Mouse (Mus musculus) limb, embryonic 15.5 days (tissue): ENCODE data around the gene Twist2. TPM values are rescaled to one million over a fixed set of nuclear protein-coding genes. Genes with fewer than 3 reads are reported as not detected.

ENCODE experiments used
- ATAC-seq: fragments of 200-750 bp; cut with Nextera tagmentation; 2 replicates; pipeline ENCODE4 v1.8.0; 2017; ENCODE audit warnings: low read depth, moderate TSS enrichment; ENCODE audit not compliant: insufficient number of reproducible peaks, low FRiP score, low TSS enrichment
- H3K27ac ChIP-seq: fragments of 300-500 bp; sonication (generic); 2 replicates; pipeline ENCODE4 v1.5.1; 2015; ENCODE audit warnings: moderate library complexity, mild to moderate bottlenecking, inconsistent platforms
- H3K27me3 ChIP-seq: fragments of 300-500 bp; sonication (generic); 2 replicates; pipeline ENCODE4 v1.6.1; 2015; ENCODE audit warnings: inconsistent platforms
- H3K36me3 ChIP-seq: fragments of 300-500 bp; sonication (generic); 2 replicates; pipeline ENCODE4 v1.6.1; 2015; ENCODE audit warnings: inconsistent platforms
- H3K4me1 ChIP-seq: fragments of 300-500 bp; sonication (generic); 2 replicates; pipeline ENCODE4 v1.6.1; 2015; ENCODE audit warnings: inconsistent platforms
- H3K4me2 ChIP-seq: fragments of 300-500 bp; sonication (generic); 2 replicates; pipeline ENCODE4 v1.6.1; 2015; ENCODE audit warnings: mild to moderate bottlenecking, inconsistent platforms
- H3K4me3 ChIP-seq: fragments of 300-500 bp; sonication (generic); 2 replicates; pipeline ENCODE4 v1.5.1; 2015; ENCODE audit warnings: mild to moderate bottlenecking, inconsistent platforms
- H3K9ac ChIP-seq: fragments of 300-500 bp; sonication (generic); 2 replicates; pipeline ENCODE4 v1.6.1; 2015; ENCODE audit warnings: inconsistent platforms
- H3K9me3 ChIP-seq: fragments of 300-500 bp; sonication (generic); 2 replicates; pipeline ENCODE4 v1.6.1; 2016; ENCODE audit warnings: inconsistent platforms
- WGBS: fragments of 180-500 bp; shearing (Covaris S2); methylation state at CpG from one replicate; pipeline ENCODE4 v1.1.7; 2015; 5-methylcytosine and 5-hydroxymethylcytosine counted together
- polyA plus RNA-seq: library from polyadenylated mRNA; unstranded; fragments of >200 nt; fragmentation: Nextera tagmentation; extraction: Ambion mirVana; gene quantifications from 2 replicates; pipeline ENCODE4 v1.2.1, GENCODE M21; 2015

The Twist2 gene
- polyA plus RNA-seq, 1 experiment from 2014 or later, result 71.2 TPM

- Histone ChIP-seq H3K27ac (no peak overlapping the region), H3K4me2 (no peak overlapping the region), H3K9me3 (no peaks in the 10 kb centered on the region), H3K9ac (no peak overlapping the region), H3K4me3 (no peak overlapping the region), H3K36me3 (no peaks in the 10 kb centered on the region), H3K4me1 (peaks cover 36% of the 10 kb centered on the region), H3K27me3 (no peaks in the 10 kb centered on the region)
- WGBS, result 58% methylated on average over 10 of the region's 10 CpGs
- ATAC-seq, result no peak
Observed at GRCm38 (mm10) chr1:91820531-91820930, 19.3 kb downstream of the Twist2 start.

GRCm38 (mm10) chr1:91822316-91822824, 21.1 kb downstream of the Twist2 start:
- Histone ChIP-seq H3K4me2 (no peak overlapping the region), H3K9me3 (no peaks in the 10 kb centered on the region), H3K4me3 (no peak overlapping the region), H3K4me1 (peaks cover 38% of the 10 kb centered on the region), H3K27me3 (no peaks in the 10 kb centered on the region), H3K27ac (no peak overlapping the region), H3K9ac (no peak overlapping the region), H3K36me3 (no peaks in the 10 kb centered on the region)
- 68% methylated on average over 4 of the region's 4 CpGs for WGBS
- ATAC-seq, result no peak

GRCm38 (mm10) chr1:91823530-91823929, 22.3 kb downstream of the Twist2 start:
- H3K4me2 ChIP-seq, result no peak overlapping the region
- H3K9ac ChIP-seq, result no peak overlapping the region
- H3K36me3 ChIP-seq, result no peaks in the 10 kb centered on the region
- H3K4me3 ChIP-seq, result no peak overlapping the region
- no peaks in the 10 kb centered on the region for H3K9me3 ChIP-seq
- WGBS, result 28% methylated on average over 3 of the region's 3 CpGs
- no peak overlapping the region for H3K27ac ChIP-seq
- H3K4me1 ChIP-seq, result peaks cover 39% of the 10 kb centered on the region
- no peak for ATAC-seq
- no peaks in the 10 kb centered on the region for H3K27me3 ChIP-seq

- no peak for ATAC-seq
- no peaks in the 10 kb centered on the region for H3K27me3 ChIP-seq
- no peak overlapping the region for H3K4me2 ChIP-seq
- H3K36me3 ChIP-seq, result no peaks in the 10 kb centered on the region
- H3K4me3 ChIP-seq, result no peak overlapping the region
- no peak overlapping the region for H3K9ac ChIP-seq
- H3K4me1 ChIP-seq, result peaks cover 42% of the 10 kb centered on the region
- no peak overlapping the region for H3K27ac ChIP-seq
- WGBS, result 77% methylated on average over 7 of the region's 7 CpGs
- no peaks in the 10 kb centered on the region for H3K9me3 ChIP-seq
Observed at GRCm38 (mm10) chr1:91823951-91824350, 22.7 kb downstream of the Twist2 start.

- WGBS, result 52% methylated on average over 4 of the region's 4 CpGs
- Histone ChIP-seq H3K36me3 (no peaks in the 10 kb centered on the region), H3K27ac (no peak overlapping the region), H3K4me1 (peaks cover 32% of the 10 kb centered on the region), H3K4me3 (no peak overlapping the region), H3K27me3 (no peaks in the 10 kb centered on the region), H3K4me2 (no peak overlapping the region), H3K9ac (no peak overlapping the region), H3K9me3 (no peaks in the 10 kb centered on the region)
- ATAC-seq, result no peak
Observed at GRCm38 (mm10) chr1:91825261-91825660, 24.0 kb downstream of the Twist2 start.

- H3K4me1 ChIP-seq, result peaks cover 29% of the 10 kb centered on the region
- no peak overlapping the region for H3K4me2 ChIP-seq
- WGBS, result 86% methylated on average over 7 of the region's 7 CpGs
- H3K4me3 ChIP-seq, result no peak overlapping the region
- H3K9ac ChIP-seq, result no peak overlapping the region
- H3K9me3 ChIP-seq, result no peaks in the 10 kb centered on the region
- no peak overlapping the region for H3K27ac ChIP-seq
- H3K27me3 ChIP-seq, result no peaks in the 10 kb centered on the region
- ATAC-seq, result no peak
- H3K36me3 ChIP-seq, result no peaks in the 10 kb centered on the region
Observed at GRCm38 (mm10) chr1:91831978-91832377, 30.7 kb downstream of the Twist2 start.

GRCm38 (mm10) chr1:91839557-91839956, 38.3 kb downstream of the Twist2 start:
- Histone ChIP-seq H3K27ac (no peak overlapping the region), H3K36me3 (peaks cover 3% of the 10 kb centered on the region; the same call in 1 of the 2 replicates), H3K4me2 (no peak overlapping the region), H3K4me3 (no peak overlapping the region), H3K9ac (no peak overlapping the region), H3K27me3 (no peaks in the 10 kb centered on the region), H3K4me1 (peaks cover 34% of the 10 kb centered on the region), H3K9me3 (no peaks in the 10 kb centered on the region)
- 53% methylated on average over 6 of the region's 6 CpGs for WGBS
- no peak; the same call in 1 of the 2 replicates for ATAC-seq

- Histone ChIP-seq H3K4me3 (no peak overlapping the region), H3K27ac (no peak overlapping the region), H3K9me3 (no peaks in the 10 kb centered on the region), H3K9ac (no peak overlapping the region), H3K36me3 (peaks cover 3% of the 10 kb centered on the region; the same call in 1 of the 2 replicates), H3K27me3 (no peaks in the 10 kb centered on the region), H3K4me2 (no peak overlapping the region), H3K4me1 (peaks cover 35% of the 10 kb centered on the region)
- ATAC-seq, result no peak
- WGBS, result 62% methylated on average over 6 of the region's 6 CpGs
Observed at GRCm38 (mm10) chr1:91839979-91840378, 38.7 kb downstream of the Twist2 start.

- WGBS, result 27% methylated on average over 4 of the region's 4 CpGs
- Histone ChIP-seq H3K27ac (no peak overlapping the region), H3K27me3 (no peaks in the 10 kb centered on the region), H3K9me3 (no peaks in the 10 kb centered on the region), H3K36me3 (peaks cover 14% of the 10 kb centered on the region), H3K4me3 (no peak overlapping the region), H3K4me2 (no peak overlapping the region), H3K4me1 (peaks cover 20% of the 10 kb centered on the region), H3K9ac (no peak overlapping the region)
- ATAC-seq, result no peak
Observed at GRCm38 (mm10) chr1:91844236-91844635, 43.0 kb downstream of the Twist2 start.

- H3K4me2 ChIP-seq, result no peak overlapping the region
- no peak for ATAC-seq
- H3K27me3 ChIP-seq, result no peaks in the 10 kb centered on the region
- WGBS, result 34% methylated on average over 8 of the region's 8 CpGs
- peaks cover 15% of the 10 kb centered on the region for H3K4me1 ChIP-seq
- no peak overlapping the region for H3K9ac ChIP-seq
- no peak overlapping the region for H3K4me3 ChIP-seq
- H3K27ac ChIP-seq, result no peak overlapping the region
- no peaks in the 10 kb centered on the region for H3K9me3 ChIP-seq
- peaks cover 18% of the 10 kb centered on the region for H3K36me3 ChIP-seq
Observed at GRCm38 (mm10) chr1:91844681-91845379, 43.6 kb downstream of the Twist2 start.

GRCm38 (mm10) chr1:91845380-91845957, 44.2 kb downstream of the Twist2 start:
- no peaks in the 10 kb centered on the region for H3K9me3 ChIP-seq
- WGBS, result 62% methylated on average over 9 of the region's 9 CpGs
- no peak for ATAC-seq
- no peak overlapping the region for H3K4me2 ChIP-seq
- peaks cover 18% of the 10 kb centered on the region for H3K36me3 ChIP-seq
- no peaks in the 10 kb centered on the region for H3K27me3 ChIP-seq
- H3K4me1 ChIP-seq, result peaks cover 11% of the 10 kb centered on the region
- no peak overlapping the region for H3K9ac ChIP-seq
- H3K27ac ChIP-seq, result no peak overlapping the region
- no peak overlapping the region for H3K4me3 ChIP-seq

GRCm38 (mm10) chr1:91851300-91851699, 50.0 kb downstream of the Twist2 start:
- no peak overlapping the region for H3K27ac ChIP-seq
- H3K4me1 ChIP-seq, result no peaks in the 10 kb centered on the region
- H3K9ac ChIP-seq, result no peak overlapping the region
- no peak for ATAC-seq
- H3K27me3 ChIP-seq, result no peaks in the 10 kb centered on the region
- H3K4me3 ChIP-seq, result no peak overlapping the region
- H3K9me3 ChIP-seq, result no peaks in the 10 kb centered on the region
- H3K4me2 ChIP-seq, result no peak overlapping the region
- peaks cover 20% of the 10 kb centered on the region; the same call in 1 of the 2 replicates for H3K36me3 ChIP-seq
- WGBS, result 86% methylated on average over 7 of the region's 7 CpGs
